Mouse (Mus musculus): Measurements from ENCODE around the gene Srm.

DNA sequence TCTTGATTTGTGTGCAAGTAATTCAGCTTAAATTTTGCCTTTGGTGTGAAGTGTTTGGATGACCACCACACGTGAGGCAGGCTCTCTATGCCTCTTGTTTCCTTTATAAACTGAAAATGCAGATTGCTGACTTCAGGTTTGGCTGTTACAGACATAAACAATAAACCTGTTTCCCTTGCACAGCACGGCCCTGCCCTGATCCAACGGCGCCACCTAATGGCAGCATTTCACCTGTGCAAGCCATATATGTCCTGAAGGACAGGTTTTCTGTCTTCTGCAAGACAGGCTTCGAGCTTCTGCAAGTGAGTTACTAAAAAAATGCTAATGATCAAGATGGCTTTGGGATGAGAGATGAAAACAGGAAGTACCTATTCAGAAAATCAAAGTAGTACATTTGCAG, 16.5 kb downstream of the Srm start:
- TF ChIP-seq POLR2A (IDR thresholded peaks at IDR 0.05; ENCODE audit: control insufficient read depth, extremely low read depth, insufficient read depth, low read length, poor library complexity) (no peak), CTCF (IDR thresholded peaks at IDR 0.05; ENCODE audit: borderline replicate concordance, control insufficient read depth, extremely low read depth, insufficient read depth, low read length, poor library complexity) (peak; percentile 57; the same call in 1 of the 2 replicates)

All from thymus, adult 2 months (tissue).